Mouse (Mus musculus): Measurements from ENCODE around the gene Gm17584.
"Not testable (repeated sequence)": the region's sequence is repeated elsewhere in the genome, so short reads cannot be mapped to it uniquely, and the experiment has no call there.

Gm17584 gene

GRCm38 (mm10) chrX:124500263-124500662, at the start of gene Gm17584:
Gene Gm17584 (plus strand): TSS chrX:124500563.
- not testable (repeated sequence) for DNase-seq (ENCODE audit: low spot score in 2 of 2)
